Mouse (Mus musculus) brown adipose tissue, adult 24 weeks (tissue): ENCODE results near the gene Nipal1. TPM values are rescaled to one million over a fixed set of nuclear protein-coding genes. Genes with fewer than 3 reads are reported as not detected.

ENCODE experiments used
- H3K27ac ChIP-seq: fragments of 200-500 bp; replicated peaks from 2 replicates; pipeline ENCODE4 v1.5.1; 2012; ENCODE audit warnings: low read depth, mild to moderate bottlenecking, low read length
- H3K4me1 ChIP-seq: fragments of 200-500 bp; 2 replicates; pipeline ENCODE4 v1.6.1; 2012; ENCODE audit warnings: low read length, mixed read lengths; ENCODE audit not compliant: control insufficient read depth, insufficient read depth, insufficient read length
- H3K4me3 ChIP-seq: fragments of 200-500 bp; 2 replicates; pipeline ENCODE4 v1.5.1; 2012; ENCODE audit warnings: low read depth, mild to moderate bottlenecking, low read length, moderate library complexity; ENCODE audit not compliant: insufficient read depth
- polyA plus RNA-seq: library from polyadenylated mRNA; stranded (reverse); fragments of >200 nt; gene quantifications from 2 replicates; pipeline ENCODE4 v1.2.4, GENCODE M21; 2012; ENCODE audit not compliant: missing spikeins, insufficient read depth, insufficient read length

Nipal1 gene
- polyA plus RNA-seq, 1 experiment = not detected

DNA sequence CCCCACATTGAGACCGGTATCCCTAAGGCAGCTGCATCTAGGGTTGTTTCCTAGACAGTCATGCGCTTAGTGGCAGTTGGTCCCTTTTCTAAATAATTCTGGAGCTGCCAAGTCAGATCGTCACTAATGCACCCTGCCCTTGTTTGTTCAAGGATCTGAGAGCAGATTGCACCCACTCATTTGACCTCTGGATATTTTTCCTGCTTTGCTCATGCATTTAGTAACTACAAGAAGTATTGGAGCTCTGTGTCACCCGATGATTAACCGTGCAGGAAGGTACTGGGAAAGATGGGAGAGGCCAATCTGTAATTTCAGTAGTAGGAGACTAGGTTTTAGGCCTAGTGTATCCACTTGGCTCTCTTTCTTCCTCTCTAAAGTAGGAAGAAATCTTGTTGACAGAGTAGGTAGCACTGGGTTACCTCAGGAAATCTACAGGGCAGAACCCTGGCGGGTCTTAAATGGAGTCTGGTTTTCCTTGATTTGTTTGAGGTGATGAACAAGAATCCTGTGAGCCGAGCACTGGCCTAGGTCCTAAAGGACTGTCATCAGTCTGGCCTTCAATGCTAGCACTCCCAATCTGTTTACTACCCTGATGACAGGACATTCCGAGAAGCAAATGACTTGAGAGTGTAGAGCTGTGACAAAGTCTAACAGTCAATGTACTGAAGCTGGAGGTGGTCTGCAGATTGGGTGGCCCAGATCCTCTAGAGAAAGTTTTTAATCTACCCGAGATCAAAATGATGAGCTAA is 1.6 kb downstream of the Nipal1 start:
- no peak overlapping the region for H3K4me3 ChIP-seq
- H3K27ac ChIP-seq = no peak overlapping the region
- H3K4me1 ChIP-seq = peaks cover 8% of the 10 kb centered on the region

DNA sequence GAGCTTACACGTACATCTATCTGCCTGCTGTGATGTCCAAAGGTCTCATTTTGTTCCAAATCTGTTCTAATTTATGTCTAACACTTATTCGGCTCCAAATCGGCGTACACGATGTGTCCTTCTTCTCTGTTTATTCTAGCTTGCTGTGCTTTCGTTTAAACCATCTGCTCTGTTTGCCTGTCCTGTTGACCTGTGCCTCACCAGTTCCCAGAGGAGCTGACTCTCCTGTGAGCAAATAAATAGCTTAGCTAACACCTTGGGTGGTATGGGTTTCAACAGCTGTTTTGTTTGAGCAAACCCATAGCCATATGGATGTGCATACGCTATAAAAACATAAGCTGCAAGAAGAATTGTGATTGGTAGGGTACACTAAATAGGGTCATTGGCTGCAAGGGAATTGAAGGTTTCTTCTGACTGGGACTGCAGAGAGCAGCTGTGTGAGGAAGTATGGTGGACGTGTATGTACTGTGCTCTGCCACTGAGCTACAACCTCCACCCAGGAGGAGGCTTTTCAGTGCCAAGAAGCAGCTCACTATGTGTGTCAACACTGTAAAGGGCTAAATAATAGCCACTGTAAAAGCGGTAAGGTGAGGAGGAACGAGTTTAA is 5.6 kb downstream of the Nipal1 start:
- H3K27ac ChIP-seq = no peak overlapping the region
- peaks cover 1% of the 10 kb centered on the region; the same call in 1 of the 2 replicates for H3K4me1 ChIP-seq
- H3K4me3 ChIP-seq = no peak overlapping the region

DNA sequence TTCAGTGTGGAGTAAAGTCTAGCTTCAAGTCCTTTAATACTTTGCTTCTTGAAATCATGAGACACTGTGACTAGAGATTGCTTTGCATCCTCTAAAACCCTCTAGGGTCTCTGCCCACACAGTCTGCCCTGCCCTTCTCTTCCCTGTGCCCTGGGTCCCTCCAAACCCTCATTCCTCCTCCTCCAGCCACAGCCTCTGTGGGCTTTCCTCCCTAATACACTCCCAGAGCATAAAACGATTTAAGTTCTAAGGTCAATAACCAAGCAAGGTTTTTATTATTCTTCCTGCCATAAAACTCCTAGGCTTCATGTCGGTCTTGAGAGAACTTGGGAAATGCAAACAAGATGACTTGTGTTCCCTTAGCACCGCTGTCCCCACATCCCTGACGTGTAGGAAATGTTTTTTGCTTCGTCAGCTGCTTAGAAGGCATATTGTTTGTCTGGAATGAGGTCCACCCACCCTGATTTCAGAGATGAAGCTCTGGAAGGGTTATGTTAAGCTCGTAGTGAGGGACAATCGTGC is 8.7 kb downstream of the Nipal1 start:
- H3K4me3 ChIP-seq = no peak overlapping the region
- H3K4me1 ChIP-seq = no peaks in the 10 kb centered on the region

DNA sequence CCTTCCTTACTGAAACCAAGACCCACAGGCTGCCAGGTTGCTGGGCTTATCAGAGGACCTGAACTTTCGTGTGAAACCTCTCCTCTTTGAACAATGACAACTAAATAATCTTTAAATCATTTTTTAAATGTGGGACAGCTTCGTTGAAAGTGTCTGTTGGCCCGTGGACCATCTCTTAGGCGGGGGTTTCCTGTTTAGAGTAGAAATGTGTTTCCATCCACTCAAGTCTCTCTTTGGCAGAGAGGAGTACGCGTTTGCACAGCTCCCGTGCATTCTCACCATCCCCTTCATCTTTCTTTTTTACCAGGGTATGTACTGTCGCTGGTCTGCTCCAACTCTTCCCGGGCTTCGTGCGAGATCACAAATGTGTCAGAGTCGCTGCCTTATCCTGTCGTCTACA is 10.8 kb downstream of the Nipal1 start:
- Histone ChIP-seq H3K4me3 (no peak overlapping the region), H3K4me1 (no peaks in the 10 kb centered on the region), H3K27ac (no peak overlapping the region)

More for the DNA sequence above, 8.7 kb downstream of the Nipal1 start:
- H3K27ac ChIP-seq = no peak overlapping the region

DNA sequence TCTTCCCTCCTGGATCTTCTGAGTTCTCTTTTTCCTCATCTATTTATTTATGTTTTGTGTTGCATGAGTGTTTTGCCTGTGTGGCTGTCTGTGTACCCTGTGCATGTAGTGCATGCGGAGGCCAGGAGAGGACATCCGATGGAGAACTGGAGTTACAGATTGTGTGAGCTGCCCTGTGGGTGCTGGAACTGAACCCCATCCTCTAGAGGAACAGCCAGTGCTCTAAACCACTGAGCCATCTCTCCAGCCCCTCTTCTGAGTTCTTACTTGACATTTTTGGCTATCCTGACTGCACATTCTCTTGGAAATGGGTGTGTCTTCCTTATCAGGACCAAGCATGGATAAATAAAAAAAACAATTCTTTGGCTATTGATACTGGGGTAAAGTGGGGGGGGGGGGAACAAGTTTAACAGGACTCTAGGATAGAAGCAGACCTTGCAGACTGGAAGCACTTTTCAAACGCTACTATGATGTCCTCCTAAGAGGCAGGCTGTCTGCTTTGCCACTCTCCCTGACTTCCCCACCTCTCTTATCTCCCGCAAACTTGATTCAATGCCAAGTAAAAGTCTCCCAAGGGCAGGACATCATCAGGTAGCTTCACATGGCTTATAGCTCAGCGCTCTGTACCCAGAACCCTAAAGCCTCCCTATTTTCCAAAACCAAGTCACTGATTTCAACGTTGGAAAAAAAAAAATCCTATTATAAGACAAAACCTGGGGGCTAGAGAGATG is 13.6 kb downstream of the Nipal1 start:
- Histone ChIP-seq H3K4me1 (no peaks in the 10 kb centered on the region), H3K27ac (no peak overlapping the region), H3K4me3 (no peak overlapping the region)

DNA sequence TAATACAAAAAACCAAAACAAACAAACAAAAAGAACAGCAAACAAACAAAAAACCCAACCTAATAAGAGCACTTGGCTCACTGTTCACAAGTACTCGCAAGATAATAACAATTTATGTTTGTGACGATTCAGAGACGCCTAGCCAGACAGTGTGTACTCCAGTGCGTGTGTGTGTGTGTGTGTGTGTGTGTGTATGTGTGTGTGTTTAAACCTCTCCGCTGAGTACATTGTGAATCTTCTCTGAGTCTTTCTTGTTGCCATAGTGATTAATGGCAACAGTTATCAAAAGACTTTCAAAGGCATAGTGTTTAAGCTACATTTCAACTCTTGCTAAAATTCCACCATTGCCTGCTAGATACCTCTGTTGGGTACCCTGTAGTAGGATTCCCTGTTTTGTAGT is 16.5 kb downstream of the Nipal1 start:
- H3K27ac ChIP-seq = no peak overlapping the region
- no peaks in the 10 kb centered on the region for H3K4me1 ChIP-seq
- H3K4me3 ChIP-seq = no peak overlapping the region

DNA sequence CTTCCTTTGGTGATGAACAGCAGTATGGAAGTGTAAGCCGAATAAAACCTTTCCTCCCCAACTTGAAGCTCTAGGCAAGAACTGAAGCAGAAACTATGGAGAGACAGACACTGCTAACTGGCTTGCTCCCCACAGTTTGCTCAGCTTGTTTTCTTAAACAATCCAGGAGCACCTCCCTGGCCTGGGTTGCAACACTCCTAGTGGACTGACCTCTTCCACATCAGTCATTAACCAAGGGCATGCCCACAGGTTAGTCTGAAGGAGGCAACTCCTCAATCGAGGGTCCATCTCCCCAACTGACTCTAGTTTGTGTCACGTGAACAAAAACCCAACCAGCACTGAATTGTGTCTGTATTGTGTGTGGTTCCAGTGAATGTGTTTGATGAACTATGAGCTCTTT is 17.3 kb downstream of the Nipal1 start:
- Histone ChIP-seq H3K27ac (no peak overlapping the region), H3K4me1 (no peaks in the 10 kb centered on the region), H3K4me3 (no peak overlapping the region)

DNA sequence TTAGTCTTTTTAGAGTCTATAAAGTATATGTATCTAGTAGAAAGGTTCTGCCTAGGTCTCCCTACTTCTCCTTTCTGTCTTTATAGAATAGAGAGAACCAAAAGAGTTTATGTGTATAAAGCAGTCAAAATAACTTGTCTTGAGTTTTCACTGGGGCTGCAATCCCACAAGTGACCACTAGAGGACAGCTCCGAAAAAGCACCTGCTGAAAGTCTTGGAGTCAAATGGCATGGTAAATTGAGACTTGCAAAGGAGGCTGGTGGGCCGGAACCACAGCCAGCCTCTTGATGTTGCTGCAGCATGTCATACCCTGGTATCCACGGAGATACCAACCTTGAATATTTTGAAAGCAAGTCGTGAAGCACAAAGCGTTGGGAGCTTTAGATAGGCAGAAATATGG is 17.7 kb downstream of the Nipal1 start:
- Histone ChIP-seq H3K27ac (no peak overlapping the region), H3K4me3 (no peak overlapping the region), H3K4me1 (no peaks in the 10 kb centered on the region)

DNA sequence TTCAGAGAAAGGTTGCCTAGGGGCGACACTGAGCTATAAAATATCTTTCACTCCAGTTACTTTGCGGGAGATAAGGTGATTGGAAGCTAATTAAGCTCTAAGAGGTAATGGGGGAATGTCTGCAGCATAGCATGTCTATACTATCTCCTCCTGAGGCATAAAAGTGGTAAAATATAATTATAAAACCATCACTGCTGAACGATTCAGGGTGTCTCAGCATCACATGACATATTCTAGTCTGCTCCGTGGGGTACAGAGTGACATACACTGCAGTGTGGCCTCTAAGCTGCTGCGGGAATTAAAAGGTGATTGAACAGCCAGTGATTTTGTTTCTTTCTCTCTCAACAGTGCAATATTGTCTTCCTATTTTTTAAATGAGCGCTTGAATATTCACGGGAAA is 18.8 kb downstream of the Nipal1 start:
- Histone ChIP-seq H3K4me1 (no peaks in the 10 kb centered on the region), H3K4me3 (no peak overlapping the region), H3K27ac (no peak overlapping the region)

DNA sequence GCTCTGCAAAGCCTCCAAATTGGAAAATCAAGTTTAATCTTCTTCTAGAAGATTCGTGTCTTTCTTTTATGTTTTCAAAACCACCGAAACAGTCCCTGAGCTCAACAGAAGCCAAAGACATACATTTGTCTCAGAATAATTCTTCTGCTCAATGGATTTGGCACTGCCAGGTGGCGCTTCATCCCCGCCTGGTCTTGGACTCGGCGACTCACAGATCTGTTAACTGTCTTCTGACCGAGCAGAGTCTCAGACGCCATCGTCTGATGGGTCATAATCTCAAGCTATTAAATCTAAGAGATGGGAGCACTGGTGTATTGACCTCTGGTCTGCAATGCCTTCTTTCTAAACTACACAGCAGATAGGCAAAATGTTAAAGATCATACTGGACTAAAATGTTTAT is 20.8 kb downstream of the Nipal1 start:
- H3K4me3 ChIP-seq = no peak overlapping the region
- H3K4me1 ChIP-seq = no peaks in the 10 kb centered on the region
- no peak overlapping the region for H3K27ac ChIP-seq

DNA sequence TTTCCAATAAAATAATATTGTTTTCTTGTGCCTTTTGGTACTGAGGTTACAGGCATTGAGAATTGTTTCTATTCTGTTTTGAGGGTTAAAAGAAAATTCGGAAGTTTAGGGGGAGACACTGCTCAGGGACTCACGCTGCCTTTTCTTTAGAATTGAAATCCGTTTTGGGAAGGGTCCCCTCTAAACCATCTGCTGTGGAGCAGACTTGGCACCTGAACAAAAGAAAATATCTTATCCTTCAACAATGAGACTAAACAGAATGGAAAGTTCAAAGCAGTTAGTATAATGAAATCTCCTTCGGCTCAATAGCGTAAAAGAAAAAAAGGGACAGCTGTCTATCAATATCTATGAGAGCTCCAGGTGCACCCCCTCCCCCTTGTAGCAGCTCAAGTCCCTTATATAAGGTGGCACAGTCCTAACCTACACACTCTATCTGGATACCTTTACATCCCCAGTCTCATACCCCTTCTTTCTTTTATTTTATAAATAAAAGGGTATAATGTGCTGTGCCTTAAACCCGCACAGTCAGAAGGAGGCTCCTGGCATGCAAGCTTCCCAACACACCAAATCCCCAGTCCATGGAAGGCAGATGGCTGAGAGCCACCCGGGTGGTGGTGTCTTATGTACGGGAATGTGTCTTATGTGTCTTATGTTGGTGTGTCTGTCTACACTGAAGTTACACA is 23.6 kb downstream of the Nipal1 start:
- H3K4me1 ChIP-seq = no peaks in the 10 kb centered on the region
- no peak overlapping the region for H3K27ac ChIP-seq

DNA sequence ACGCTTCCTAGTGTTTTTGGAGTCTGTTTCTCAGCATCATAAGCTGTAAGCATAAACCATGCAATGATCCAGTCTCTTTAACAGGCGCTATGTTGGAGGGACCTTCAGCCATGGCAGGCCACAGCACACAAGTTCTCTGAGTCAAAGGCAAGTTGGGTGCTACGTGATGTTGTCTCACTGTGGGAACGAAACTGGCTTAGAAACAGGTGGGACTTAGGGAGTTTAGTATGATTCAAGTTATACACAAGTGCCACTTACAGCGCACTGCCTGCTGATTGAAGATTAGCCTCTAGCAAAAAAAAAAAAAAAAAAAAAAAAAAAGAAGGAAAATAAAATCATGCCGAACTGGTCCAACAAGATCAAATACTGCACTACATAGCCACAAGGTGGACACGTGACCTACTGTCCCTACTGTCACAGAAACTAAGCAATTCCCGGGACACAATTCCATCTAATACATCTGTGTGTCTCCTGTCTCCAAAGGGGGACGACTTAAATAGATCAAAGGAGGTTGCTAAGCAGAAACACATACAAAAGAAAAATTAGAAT is 27.5 kb downstream of the Nipal1 start:
- H3K4me1 ChIP-seq = no peaks in the 10 kb centered on the region
- H3K27ac ChIP-seq = no peak overlapping the region
- H3K4me3 ChIP-seq = no peak overlapping the region

More for the DNA sequence above, 23.6 kb downstream of the Nipal1 start:
- H3K4me3 ChIP-seq = no peak overlapping the region

DNA sequence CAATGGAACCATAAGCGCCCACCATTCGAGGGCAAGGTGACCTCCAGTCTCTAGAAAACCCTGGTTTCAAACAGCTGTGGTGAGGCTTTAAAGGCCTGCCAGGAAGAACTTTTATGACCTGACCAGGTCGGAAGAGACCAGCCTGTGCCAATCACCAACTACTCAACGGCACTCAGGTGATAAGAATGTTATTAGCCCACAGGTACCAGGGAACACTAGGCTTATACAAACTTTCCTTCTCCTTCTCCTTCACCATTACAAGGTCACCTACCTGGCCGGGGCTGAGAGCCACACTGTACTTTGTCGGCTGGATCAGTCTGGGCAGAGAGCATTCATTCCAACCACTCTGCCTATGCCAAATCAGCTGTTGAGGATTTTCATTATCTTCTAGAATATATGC is 33.9 kb downstream of the Nipal1 start:
- no peak overlapping the region for H3K4me3 ChIP-seq
- no peaks in the 10 kb centered on the region for H3K4me1 ChIP-seq
- no peak overlapping the region for H3K27ac ChIP-seq

DNA sequence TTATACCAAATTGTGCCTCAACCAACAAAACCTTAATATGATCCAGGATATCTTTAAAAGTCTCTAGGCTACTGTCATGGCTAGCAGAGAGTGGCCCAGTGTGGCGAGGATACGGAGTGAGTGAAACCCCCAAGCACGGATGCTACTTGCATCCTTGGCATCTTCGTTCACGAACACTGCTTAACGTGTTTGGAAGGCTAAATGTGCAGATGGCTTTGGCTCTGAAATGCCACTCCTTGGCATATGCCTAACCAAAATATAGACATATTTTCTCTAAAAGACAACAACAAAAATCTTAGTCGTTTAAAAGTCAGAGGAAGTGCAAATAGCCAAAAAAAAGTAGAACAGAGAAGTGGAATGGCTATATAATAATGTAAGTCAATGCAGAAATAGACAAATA is 42.0 kb downstream of the Nipal1 start:
- Histone ChIP-seq H3K4me3 (no peak overlapping the region), H3K27ac (no peak overlapping the region), H3K4me1 (no peaks in the 10 kb centered on the region)

DNA sequence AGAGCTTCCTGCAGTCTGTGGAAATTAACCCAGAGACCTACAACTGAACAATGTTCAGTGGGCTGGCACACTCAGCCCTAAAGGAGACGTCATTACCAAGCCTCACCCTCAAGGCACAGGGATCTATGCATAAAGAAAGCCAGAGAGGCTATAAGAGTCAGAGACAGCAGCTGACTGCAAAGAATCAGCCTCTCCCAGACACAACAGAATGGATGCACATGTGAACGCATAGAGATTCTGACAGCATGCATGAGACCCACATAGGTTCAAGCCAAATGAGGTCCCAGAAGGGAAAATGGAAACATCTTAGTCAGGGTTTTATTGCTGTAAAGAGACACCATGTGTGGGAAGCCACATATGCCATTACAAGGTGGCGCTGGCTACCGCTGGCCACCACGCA is 42.9 kb downstream of the Nipal1 start:
- Histone ChIP-seq H3K4me1 (no peaks in the 10 kb centered on the region), H3K4me3 (no peak overlapping the region), H3K27ac (no peak overlapping the region)
